Mouse (Mus musculus): ENCODE measurements around the gene BC030500.

DNA sequence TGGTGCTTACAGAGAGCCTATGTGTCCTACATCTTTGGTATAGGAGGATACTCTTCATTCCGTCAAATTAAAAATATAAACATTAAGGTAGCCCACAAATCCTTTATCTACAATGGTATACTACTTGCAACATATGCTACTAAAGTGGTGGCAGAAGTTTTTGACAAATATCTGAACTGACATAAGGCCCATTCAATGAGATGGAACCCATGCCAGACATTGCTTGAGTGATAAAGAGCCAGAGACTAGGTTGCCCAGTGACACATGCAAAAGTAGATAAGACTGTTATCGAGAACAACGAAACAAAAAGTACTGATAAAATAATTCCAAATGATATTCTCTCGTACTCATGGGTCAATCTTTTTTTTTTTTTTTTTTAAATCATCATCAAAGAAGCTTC is 32.2 kb downstream of the BC030500 start:
- TF ChIP-seq GATA1 (IDR thresholded peaks at IDR 0.05; ENCODE audit: low read length) (no peak), TAL1 (IDR thresholded peaks at IDR 0.05; ENCODE audit: low read length) (no peak)

All from erythroblast, embryonic 14.5 days (primary cell).